Mouse (Mus musculus) kidney, embryonic 15.5 days (tissue): ENCODE data around the gene Prdx5. TPM values are rescaled to one million over a fixed set of nuclear protein-coding genes. Genes with fewer than 3 reads are reported as not detected.

Experiments used
- ATAC-seq: fragments of 200-750 bp; cut with Nextera tagmentation; replicated peaks from 2 replicates; pipeline ENCODE4 v1.8.0; 2017; ENCODE audit warnings: moderate TSS enrichment; ENCODE audit not compliant: low FRiP score
- H3K27ac ChIP-seq: fragments of 300-500 bp; sonication (generic); 2 replicates; pipeline ENCODE4 v1.5.1; 2015; ENCODE audit warnings: mild to moderate bottlenecking, inconsistent platforms
- H3K27me3 ChIP-seq: fragments of 300-500 bp; sonication (generic); 2 replicates; pipeline ENCODE4 v1.6.1; 2015; ENCODE audit warnings: inconsistent platforms
- H3K36me3 ChIP-seq: fragments of 300-500 bp; sonication (generic); 2 replicates; pipeline ENCODE4 v1.6.1; 2015; ENCODE audit warnings: inconsistent platforms
- H3K4me1 ChIP-seq: fragments of 300-500 bp; sonication (generic); 2 replicates; pipeline ENCODE4 v1.6.1; 2015; ENCODE audit warnings: inconsistent platforms
- H3K4me2 ChIP-seq: fragments of 300-500 bp; sonication (generic); 2 replicates; pipeline ENCODE4 v1.6.1; 2015; ENCODE audit warnings: moderate library complexity, mild to moderate bottlenecking, inconsistent platforms
- H3K4me3 ChIP-seq: fragments of 300-500 bp; sonication (generic); replicated peaks from 2 replicates; pipeline ENCODE4 v1.5.1; 2015; ENCODE audit warnings: mild to moderate bottlenecking, inconsistent platforms
- H3K9ac ChIP-seq: fragments of 300-500 bp; sonication (generic); 2 replicates; pipeline ENCODE4 v1.6.1; 2015; ENCODE audit warnings: mild to moderate bottlenecking, inconsistent platforms
- H3K9me3 ChIP-seq: fragments of 300-500 bp; sonication (generic); replicated peaks from 2 replicates; pipeline ENCODE4 v1.6.1; 2016; ENCODE audit warnings: inconsistent platforms
- WGBS: fragments of 180-500 bp; shearing (Covaris S2); methylation state at CpG from one replicate; pipeline ENCODE4 v1.1.7; 2015; ENCODE audit warnings: mixed read lengths; 5-methylcytosine and 5-hydroxymethylcytosine counted together
- microRNA-seq: library from miRNA; unstranded; fragments of <30 nt; microRNA quantifications from one replicate; pipeline ENCODE4, GENCODE M21; 2016
- polyA plus RNA-seq: library from polyadenylated mRNA; unstranded; fragments of >200 nt; fragmentation: Nextera tagmentation; extraction: Ambion mirVana; gene quantifications from 2 replicates; pipeline ENCODE4 v1.2.1, GENCODE M21; 2015

Prdx5 gene
- polyA plus RNA-seq, 1 experiment from 2014 or later = 268 TPM

DNA sequence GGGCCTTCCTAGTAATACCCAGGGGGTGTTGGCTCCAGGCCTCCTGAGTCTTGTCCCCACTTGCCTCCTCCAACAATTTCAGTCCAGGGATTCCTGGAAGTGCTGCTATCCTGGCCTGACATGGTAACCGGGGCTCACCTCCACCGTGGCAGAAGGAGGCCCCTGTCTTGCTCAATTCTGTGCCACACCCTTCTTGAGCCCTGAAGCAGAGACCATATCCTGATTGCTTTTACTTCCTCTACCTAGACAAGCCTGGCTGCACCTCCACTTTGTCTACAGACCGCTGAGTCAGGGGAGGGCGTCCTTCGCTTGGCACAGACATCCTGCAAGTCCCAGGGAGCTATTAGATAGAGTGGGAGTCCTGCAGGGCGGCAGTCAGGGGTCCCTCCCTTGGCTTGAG, 49.2 kb downstream of the Prdx5 start:
- Histone ChIP-seq H3K4me1 (peaks cover 21% of the 10 kb centered on the region), H3K9me3 (no peaks in the 10 kb centered on the region), H3K4me2 (no peak overlapping the region), H3K9ac (no peak overlapping the region), H3K36me3 (no peaks in the 10 kb centered on the region), H3K27ac (no peak overlapping the region), H3K27me3 (peaks cover 1% of the 10 kb centered on the region; the same call in 1 of the 2 replicates), H3K4me3 (no peak overlapping the region)
- ATAC-seq = no peak
- 64% methylated on average over 6 of the region's 6 CpGs for WGBS

DNA sequence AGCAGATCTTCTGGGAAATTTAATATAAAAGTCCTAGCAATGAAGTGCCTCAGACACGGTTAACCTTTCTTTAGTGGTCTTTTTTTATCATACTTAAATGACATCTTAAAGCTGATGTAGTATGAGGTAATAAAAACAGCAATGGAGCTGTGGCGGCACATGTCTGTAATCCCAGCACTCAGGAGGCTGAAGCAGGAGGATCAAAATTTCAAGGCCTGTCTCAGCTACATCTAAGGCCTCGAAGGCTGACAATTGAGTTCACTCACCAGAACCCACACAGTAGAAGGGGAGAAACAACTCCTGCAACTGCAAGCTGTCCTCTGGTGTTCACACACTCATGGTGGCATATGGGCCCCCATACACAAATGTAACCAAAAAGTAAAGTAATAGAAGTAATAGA, 49.9 kb downstream of the Prdx5 start:
- peaks cover 8% of the 10 kb centered on the region; the same call in 1 of the 2 replicates for H3K27me3 ChIP-seq
- no peaks in the 10 kb centered on the region for H3K36me3 ChIP-seq
- no peak overlapping the region for H3K4me2 ChIP-seq
- peaks cover 29% of the 10 kb centered on the region for H3K4me1 ChIP-seq
- H3K27ac ChIP-seq = no peak overlapping the region
- no peak for ATAC-seq
- no peak overlapping the region for H3K4me3 ChIP-seq
- no peak overlapping the region for H3K9ac ChIP-seq
- H3K9me3 ChIP-seq = no peaks in the 10 kb centered on the region
- 89% methylated on average over 3 of the region's 3 CpGs for WGBS

DNA sequence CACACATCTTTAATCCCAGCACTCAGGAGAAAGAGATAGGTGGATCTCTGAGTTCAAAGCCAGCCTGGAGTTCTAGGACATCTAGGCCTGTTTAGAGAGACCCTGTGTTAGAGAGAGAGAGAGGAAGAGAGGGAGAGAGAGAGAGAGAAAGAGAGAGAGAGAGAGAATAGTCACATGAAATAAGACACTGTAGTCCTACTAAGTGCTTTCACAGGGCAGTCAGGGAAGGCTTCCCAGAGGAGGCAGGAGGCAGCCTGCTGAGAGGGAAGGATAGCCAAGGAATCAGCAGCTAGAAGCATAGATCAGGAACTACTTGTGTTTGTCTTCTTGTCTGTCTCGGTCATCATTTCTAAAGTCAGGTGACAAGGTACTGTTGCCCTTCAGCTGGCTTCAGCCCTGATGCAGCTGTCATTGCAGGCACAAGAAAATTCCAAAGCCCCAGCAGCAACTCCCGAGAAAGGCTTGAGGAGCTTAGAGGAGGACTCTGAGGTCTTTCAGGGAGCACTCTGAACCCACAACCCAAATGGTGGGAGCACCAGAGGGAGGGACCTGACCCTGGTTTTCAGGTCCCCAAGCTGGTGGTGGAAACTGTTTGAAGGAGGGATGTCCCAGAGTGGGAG, 50.8 kb downstream of the Prdx5 start:
- H3K4me2 ChIP-seq = no peak overlapping the region
- no peaks in the 10 kb centered on the region for H3K9me3 ChIP-seq
- WGBS = 70% methylated on average over 2 of the region's 2 CpGs
- peaks cover 34% of the 10 kb centered on the region for H3K4me1 ChIP-seq
- H3K4me3 ChIP-seq = no peak overlapping the region
- H3K9ac ChIP-seq = no peak overlapping the region
- H3K27ac ChIP-seq = no peak overlapping the region
- H3K36me3 ChIP-seq = no peaks in the 10 kb centered on the region
- peaks cover 16% of the 10 kb centered on the region for H3K27me3 ChIP-seq
- no peak for ATAC-seq

DNA sequence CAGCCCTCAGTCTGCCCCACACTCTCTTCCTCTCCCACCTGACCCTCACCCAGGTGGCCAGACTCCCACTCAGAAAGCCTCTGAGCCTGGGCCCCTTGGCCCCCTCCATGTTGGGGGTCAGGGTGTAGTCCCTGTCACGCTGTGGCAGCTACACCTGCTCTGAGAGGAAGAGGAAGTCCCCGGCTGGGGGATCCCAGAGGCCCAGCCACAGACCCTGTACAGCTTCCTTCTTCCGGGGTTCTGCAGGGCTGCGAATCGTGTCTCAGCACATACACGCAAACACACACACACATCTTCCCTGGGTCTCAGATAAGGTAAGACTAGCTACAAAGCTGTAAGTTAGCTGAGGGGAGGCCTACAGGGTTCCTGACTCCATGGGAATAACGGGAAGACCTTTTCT, 51.9 kb downstream of the Prdx5 start, which contains the start of gene Ccdc88b:
Ccdc88b (minus strand) TSS at position 181 of the 400 bp plus-strand sequence.
- Histone ChIP-seq H3K9me3 (no peaks in the 10 kb centered on the region), H3K4me2 (no peak within 1 kb of the TSS), H3K4me3 (no peak within 1 kb of the TSS), H3K9ac (no peak within 1 kb of the TSS), H3K27ac (no peak within 1 kb of the TSS), H3K27me3 (peaks cover 26% of the 10 kb centered on the region), H3K4me1 (peaks cover 34% of the 10 kb centered on the region), H3K36me3 (no peaks in the 10 kb centered on the region)
- WGBS = 70% methylated on average over 7 of the region's 7 CpGs
- ATAC-seq = no peak

DNA sequence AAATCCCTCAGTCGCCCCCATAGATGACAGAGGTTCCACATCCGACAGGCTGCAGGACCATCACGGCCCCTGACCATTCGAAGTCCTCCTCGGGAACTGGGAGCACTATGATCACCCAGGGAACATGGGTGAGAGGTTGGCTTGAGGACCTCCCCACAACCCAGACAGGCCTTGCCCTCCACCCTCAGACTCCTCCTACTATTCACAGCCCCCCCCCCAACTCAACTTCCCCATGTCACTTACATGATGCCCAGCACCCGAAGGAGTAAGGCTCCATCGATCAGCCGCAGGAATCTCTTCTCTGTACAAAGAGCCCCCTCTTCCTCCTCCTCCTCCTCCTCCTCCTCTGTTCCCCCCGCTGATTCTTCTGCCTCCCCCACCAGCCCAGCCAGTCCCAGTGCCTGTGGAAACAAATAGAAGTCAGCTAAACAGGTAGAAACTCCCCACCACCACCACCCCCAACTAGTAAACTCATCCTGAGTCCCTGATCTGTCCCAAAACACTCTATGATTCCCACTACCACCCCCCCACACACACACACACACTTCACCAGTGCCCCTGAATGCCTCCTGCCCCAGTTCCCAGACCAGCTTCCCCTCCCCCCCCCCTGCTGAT, 52.4 kb downstream of the Prdx5 start:
- no peak overlapping the region for H3K27ac ChIP-seq
- H3K9me3 ChIP-seq = no peaks in the 10 kb centered on the region
- H3K4me2 ChIP-seq = no peak overlapping the region
- H3K4me1 ChIP-seq = peaks cover 34% of the 10 kb centered on the region
- H3K9ac ChIP-seq = no peak overlapping the region
- no peak for ATAC-seq
- WGBS = 71% methylated on average over 9 of the region's 9 CpGs
- H3K27me3 ChIP-seq = peaks cover 31% of the 10 kb centered on the region
- no peaks in the 10 kb centered on the region for H3K36me3 ChIP-seq
- no peak overlapping the region for H3K4me3 ChIP-seq

DNA sequence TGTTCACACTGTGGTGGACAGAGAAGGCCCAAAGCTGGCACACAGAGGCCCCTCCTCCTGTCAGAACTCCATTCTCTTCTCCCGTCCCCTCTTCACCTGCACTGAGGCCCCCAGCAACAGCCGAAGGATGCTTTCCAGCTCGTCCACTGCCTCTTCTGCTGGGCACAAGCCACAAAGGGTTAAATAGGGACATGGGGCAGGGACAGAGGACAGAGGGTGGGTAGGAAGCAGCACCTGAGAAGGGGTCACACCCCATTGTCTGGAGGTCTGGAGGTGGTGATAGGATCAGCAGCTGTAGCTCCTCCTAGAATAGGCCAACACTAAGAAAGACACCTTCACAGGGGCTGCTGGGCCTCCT, 52.9 kb downstream of the Prdx5 start:
- no peaks in the 10 kb centered on the region for H3K36me3 ChIP-seq
- ATAC-seq = no peak
- H3K4me1 ChIP-seq = peaks cover 34% of the 10 kb centered on the region
- 59% methylated on average over 3 of the region's 3 CpGs for WGBS
- H3K9me3 ChIP-seq = no peaks in the 10 kb centered on the region
- H3K4me3 ChIP-seq = no peak overlapping the region
- no peak overlapping the region for H3K27ac ChIP-seq
- H3K4me2 ChIP-seq = no peak overlapping the region
- H3K27me3 ChIP-seq = peaks cover 31% of the 10 kb centered on the region
- H3K9ac ChIP-seq = no peak overlapping the region

Small RNAs within 50 kb of the gene (microRNA-seq; reads per million reads assigned to microRNA genes)
- gene Mir6990 = 1.0 reads per million

Other genes starting within 250 kb of the Prdx5 start
- gene Rps6ka4, start 69.5 kb downstream of the Prdx5 start, polyA plus RNA-seq = 19.2 and 22.3 TPM in 2 replicates
- gene Ccdc88b, start 51.9 kb downstream of the Prdx5 start, polyA plus RNA-seq = 0.74 and 1.2 TPM in 2 replicates
- 148 and 167 TPM in 2 replicates for gene Trmt112, start 408 bp downstream of the Prdx5 start, polyA plus RNA-seq
- gene Esrra, start 11.7 kb upstream of the Prdx5 start, polyA plus RNA-seq = 14.8 and 15.3 TPM in 2 replicates
- gene Catsperz, start 15.3 kb upstream of the Prdx5 start, polyA plus RNA-seq = 2.0 and 3.1 TPM in 2 replicates
- 0.14 and 0.45 TPM in 2 replicates for gene Kcnk4, start 24.4 kb upstream of the Prdx5 start, polyA plus RNA-seq
- gene Bad, start 31.8 kb upstream of the Prdx5 start, polyA plus RNA-seq = 68.4 and 75.5 TPM in 2 replicates
- 30.4 and 32.9 TPM in 2 replicates for gene Gpr137, start 32.4 kb upstream of the Prdx5 start, polyA plus RNA-seq
- 139 and 160 TPM in 2 replicates for gene Ppp1r14b, start 64.9 kb upstream of the Prdx5 start, polyA plus RNA-seq
- 42.5 and 44.8 TPM in 2 replicates for gene Plcb3, start 66.4 kb upstream of the Prdx5 start, polyA plus RNA-seq
- gene Fkbp2, start 70.4 kb upstream of the Prdx5 start, polyA plus RNA-seq = 129 and 137 TPM in 2 replicates
- gene Vegfb, start 77.5 kb upstream of the Prdx5 start, polyA plus RNA-seq = 39.5 and 41.0 TPM in 2 replicates
- 22.5 and 24.1 TPM in 2 replicates for gene Dnajc4, start 82.5 kb upstream of the Prdx5 start, polyA plus RNA-seq
- gene Nudt22, start 86.0 kb upstream of the Prdx5 start, polyA plus RNA-seq = 25.4 and 27.4 TPM in 2 replicates
- 11.2 and 12.1 TPM in 2 replicates for gene Trpt1, start 86.0 kb upstream of the Prdx5 start, polyA plus RNA-seq
- gene Fermt3, start 109.4 kb upstream of the Prdx5 start, polyA plus RNA-seq = 6.9 and 8.3 TPM in 2 replicates
- gene Stip1, start 129.9 kb upstream of the Prdx5 start, polyA plus RNA-seq = 290 and 298 TPM in 2 replicates
- gene Macrod1, start 146.7 kb upstream of the Prdx5 start, polyA plus RNA-seq = 13.9 and 14.8 TPM in 2 replicates
- 4.4 and 5.0 TPM in 2 replicates for gene Flrt1, start 195.6 kb upstream of the Prdx5 start, polyA plus RNA-seq